8 mouse cellular contexts compared by ENCODE assay signal in genomic region chr6:32710208-32710607, GRCm38 (mm10).
DNase-seq lines count a peak whose midpoint lies in the region; ATAC-seq and TF ChIP-seq lines count a peak whose summit lies in the region.

No protein-coding gene starts in this region.

- no peak overlapping the region for H3K4me2 ChIP-seq in hindbrain, embryonic 14.5 days (replicated peaks)

- no peaks in the 10 kb centered on the region for H3K9me3 ChIP-seq in hindbrain, embryonic 14.5 days (ENCODE audit: control insufficient read depth, low read length)

- H3K27ac ChIP-seq in cerebellum, adult 2 months (ENCODE audit: insufficient read depth, low read length), result no peak overlapping the region
- H3K27ac ChIP-seq in hindbrain, embryonic 14.5 days, result no peak overlapping the region

- no peak overlapping the region for H3K9ac ChIP-seq in hindbrain, embryonic 14.5 days

- peak; percentile 43; the same call in 1 of the 2 replicates for ATAC-seq in hindbrain, embryonic 14.5 days (ENCODE audit: low FRiP score)

- H3K27me3 ChIP-seq in cerebellum, adult 2 months (ENCODE audit: control insufficient read depth, insufficient read depth, low read length), result no peaks in the 10 kb centered on the region
- H3K27me3 ChIP-seq in hindbrain, embryonic 14.5 days (ENCODE audit: control insufficient read depth, insufficient read depth, low read length), result no peaks in the 10 kb centered on the region

- H3K36me3 ChIP-seq in hindbrain, embryonic 14.5 days (replicated peaks; ENCODE audit: control insufficient read depth, insufficient read depth), result no peaks in the 10 kb centered on the region

- no peak for TF ChIP-seq POLR2A in cerebellum, adult 2 months (IDR thresholded peaks at IDR 0.05; ENCODE audit: borderline replicate concordance, insufficient read depth, low read length)

- no peaks in the 10 kb centered on the region for H3K4me1 ChIP-seq in cerebellum, adult 2 months (ENCODE audit: control insufficient read depth, insufficient read depth, low read length)
- H3K4me1 ChIP-seq in hindbrain, embryonic 14.5 days (replicated peaks; ENCODE audit: control insufficient read depth, insufficient read depth, low read length), result no peaks in the 10 kb centered on the region

- 59% methylated on average over 10 of the region's 10 CpGs for WGBS in cerebellum, adult 2 months
- WGBS in hindbrain, embryonic 14.5 days, result 12% methylated on average over 10 of the region's 10 CpGs

- peak; percentile 23 to 32 for DNase-seq in cerebellum, postnatal 10 days
- no peak for DNase-seq in cerebellum, adult 2 months
- peak; percentile 20 for DNase-seq in A20 (ENCODE audit: low read depth, low spot score)
- peak; percentile 73 for DNase-seq in embryo, embryonic 11.5 days (ENCODE audit: low read depth, low spot score)
- peak; percentile 64 for DNase-seq in hindbrain, embryonic 14.5 days (ENCODE audit: low spot score)
- DNase-seq in lung, postnatal 14 days, result peak; percentile 48
- no peak for DNase-seq in B cell, adult 2 months
- no peak for DNase-seq in layer of hippocampus, postnatal 25 days (ENCODE audit: extremely low spot score in 1 of 2, low spot score in 1 of 2)

- TF ChIP-seq CTCF in cerebellum, adult 2 months (IDR thresholded peaks at IDR 0.05; ENCODE audit: borderline replicate concordance, insufficient read depth, low read depth, low read length), result no peak

- H3K4me3 ChIP-seq in cerebellum, adult 2 months (replicated peaks; ENCODE audit: insufficient read depth, low read depth, low read length), result no peak overlapping the region
- no peak overlapping the region for H3K4me3 ChIP-seq in hindbrain, embryonic 14.5 days (replicated peaks; ENCODE audit: low read length)

Comparison
In these comparisons a context has a peak if more than half of its experiments do, and no peak if none do; other contexts are left out.
1. DNase-seq: peak in cerebellum, postnatal 10 days (2 of 2), A20 (single experiment), embryo, embryonic 11.5 days (single experiment), hindbrain, embryonic 14.5 days (single experiment) and lung, postnatal 14 days (single experiment); none in cerebellum, adult 2 months (0 of 2), B cell, adult 2 months (0 of 2) and layer of hippocampus, postnatal 25 days (0 of 2).